Mouse (Mus musculus) intestine, embryonic 16.5 days (tissue): ENCODE results near the gene Nlrp1a. TPM values are rescaled to one million over a fixed set of nuclear protein-coding genes. Genes with fewer than 3 reads are reported as not detected.

ENCODE experiments used
- ATAC-seq: fragments of 200-750 bp; cut with Nextera tagmentation; 2 replicates; pipeline ENCODE4 v1.8.0; 2017; ENCODE audit warnings: moderate TSS enrichment, moderate library complexity
- H3K27ac ChIP-seq: fragments of 300-500 bp; sonication (generic); 2 replicates; pipeline ENCODE4 v1.5.1; 2014; ENCODE audit warnings: mild to moderate bottlenecking, low read length
- H3K27me3 ChIP-seq: fragments of 300-500 bp; sonication (generic); replicated peaks from 2 replicates; pipeline ENCODE4 v1.6.1; 2014; ENCODE audit warnings: low read length, control low read depth, mixed read lengths; ENCODE audit not compliant: control insufficient read depth, insufficient read depth
- H3K36me3 ChIP-seq: fragments of 300-500 bp; sonication (generic); 2 replicates; pipeline ENCODE4 v1.6.1; 2014; ENCODE audit warnings: low read length, control low read depth; ENCODE audit not compliant: control insufficient read depth, insufficient read depth
- H3K4me1 ChIP-seq: fragments of 300-500 bp; sonication (generic); 2 replicates; pipeline ENCODE4 v1.6.1; 2014; ENCODE audit warnings: low read length, control low read depth, mixed read lengths; ENCODE audit not compliant: control insufficient read depth, insufficient read depth
- H3K4me2 ChIP-seq: fragments of 300-500 bp; sonication (generic); 2 replicates; pipeline ENCODE4 v1.6.1; 2014; ENCODE audit warnings: low read depth, low read length, control low read depth
- H3K4me3 ChIP-seq: fragments of 300-500 bp; sonication (generic); 2 replicates; pipeline ENCODE4 v1.5.1; 2014; ENCODE audit warnings: mild to moderate bottlenecking, low read length
- H3K9ac ChIP-seq: fragments of 300-500 bp; sonication (generic); 2 replicates; pipeline ENCODE4 v1.6.1; 2014; ENCODE audit warnings: low read depth, low read length
- H3K9me3 ChIP-seq: fragments of 300-500 bp; sonication (generic); 2 replicates; pipeline ENCODE4 v1.6.1; 2016; ENCODE audit warnings: low read length, control low read depth; ENCODE audit not compliant: control insufficient read depth
- WGBS: fragments of 180-500 bp; shearing (Covaris S2); extraction: QIAGEN DNeasy Blood & Tissue Kit; methylation state at CpG from one replicate; pipeline ENCODE4 v1.1.7; 2014; 5-methylcytosine and 5-hydroxymethylcytosine counted together
- polyA plus RNA-seq: library from polyadenylated mRNA; unstranded; fragments of >200 nt; fragmentation: Nextera tagmentation; extraction: Ambion mirVana; gene quantifications from 2 replicates; pipeline ENCODE4 v1.2.1, GENCODE M21; 2015

The Nlrp1a gene
- 0.17 and 0.20 TPM in 2 replicates for polyA plus RNA-seq

DNA sequence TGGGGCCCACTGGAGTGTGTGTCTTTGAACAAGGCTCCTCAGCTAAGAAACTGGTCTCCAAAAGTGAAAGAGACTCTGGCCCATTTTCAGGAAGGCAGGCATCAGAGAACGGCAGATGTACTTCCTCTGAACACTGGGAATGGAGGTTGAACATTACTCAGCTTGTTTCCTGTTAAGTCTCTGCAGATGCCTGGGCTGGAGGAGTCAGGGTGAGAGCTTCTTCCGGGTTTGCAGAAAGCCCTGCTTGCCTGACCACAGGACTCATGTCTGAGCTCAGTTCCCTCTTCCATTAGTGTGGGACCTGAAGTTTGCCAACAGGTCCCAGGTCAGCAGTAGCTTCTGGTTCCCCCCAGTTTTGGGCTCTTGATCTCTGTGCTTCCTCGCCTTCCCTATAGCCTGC is at the start of gene Nlrp1a:
Nlrp1a (minus strand) TSS at position 44 of the 400 bp plus-strand sequence.
- Histone ChIP-seq H3K4me3 (no peak within 1 kb of the TSS), H3K4me2 (no peak within 1 kb of the TSS), H3K4me1 (no peaks in the 10 kb centered on the region), H3K27me3 (no peaks in the 10 kb centered on the region), H3K36me3 (no peaks in the 10 kb centered on the region), H3K27ac (no peak within 1 kb of the TSS), H3K9me3 (no peaks in the 10 kb centered on the region), H3K9ac (no peak within 1 kb of the TSS)
- no peak for ATAC-seq
- WGBS: 68% methylated on average over 3 of the region's 3 CpGs

DNA sequence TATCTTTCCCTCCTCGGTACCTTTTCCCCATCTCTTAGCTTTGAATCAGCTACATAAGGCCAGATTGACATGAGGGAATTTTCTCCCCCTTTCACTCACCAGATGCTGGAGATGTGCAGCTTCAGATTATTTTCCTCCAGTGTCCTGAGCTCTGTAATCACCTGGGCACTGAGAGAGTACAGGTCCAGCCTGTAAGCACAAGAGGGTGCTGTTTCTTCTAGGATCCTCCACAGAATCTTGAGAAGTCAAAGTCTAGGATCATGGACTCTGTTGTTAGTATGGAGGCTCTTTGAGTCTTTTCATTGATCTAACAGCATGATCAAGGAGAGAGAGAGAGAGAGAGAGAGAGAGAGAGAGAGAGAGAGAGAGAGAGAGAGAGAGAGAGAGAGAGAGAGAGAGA is 25.1 kb upstream of the Nlrp1a start:
- no peaks in the 10 kb centered on the region for H3K9me3 ChIP-seq
- 61% methylated on average over 1 of the region's 1 CpGs for WGBS
- no peaks in the 10 kb centered on the region for H3K27me3 ChIP-seq
- H3K4me1 ChIP-seq: no peaks in the 10 kb centered on the region
- H3K36me3 ChIP-seq: no peaks in the 10 kb centered on the region
- H3K4me3 ChIP-seq: no peak overlapping the region
- no peak overlapping the region for H3K27ac ChIP-seq
- no peak overlapping the region for H3K4me2 ChIP-seq
- no peak for ATAC-seq
- H3K9ac ChIP-seq: no peak overlapping the region

GRCm38 (mm10) chr11:71164139-71164538 is 19.6 kb upstream of the Nlrp1a start:
- Histone ChIP-seq H3K9me3 (no peaks in the 10 kb centered on the region), H3K27me3 (no peaks in the 10 kb centered on the region), H3K36me3 (no peaks in the 10 kb centered on the region), H3K4me1 (no peaks in the 10 kb centered on the region), H3K9ac (no peak overlapping the region), H3K27ac (no peak overlapping the region), H3K4me3 (no peak overlapping the region), H3K4me2 (no peak overlapping the region)
- WGBS: 45% methylated on average over 1 of the region's 1 CpGs
- ATAC-seq: no peak

DNA sequence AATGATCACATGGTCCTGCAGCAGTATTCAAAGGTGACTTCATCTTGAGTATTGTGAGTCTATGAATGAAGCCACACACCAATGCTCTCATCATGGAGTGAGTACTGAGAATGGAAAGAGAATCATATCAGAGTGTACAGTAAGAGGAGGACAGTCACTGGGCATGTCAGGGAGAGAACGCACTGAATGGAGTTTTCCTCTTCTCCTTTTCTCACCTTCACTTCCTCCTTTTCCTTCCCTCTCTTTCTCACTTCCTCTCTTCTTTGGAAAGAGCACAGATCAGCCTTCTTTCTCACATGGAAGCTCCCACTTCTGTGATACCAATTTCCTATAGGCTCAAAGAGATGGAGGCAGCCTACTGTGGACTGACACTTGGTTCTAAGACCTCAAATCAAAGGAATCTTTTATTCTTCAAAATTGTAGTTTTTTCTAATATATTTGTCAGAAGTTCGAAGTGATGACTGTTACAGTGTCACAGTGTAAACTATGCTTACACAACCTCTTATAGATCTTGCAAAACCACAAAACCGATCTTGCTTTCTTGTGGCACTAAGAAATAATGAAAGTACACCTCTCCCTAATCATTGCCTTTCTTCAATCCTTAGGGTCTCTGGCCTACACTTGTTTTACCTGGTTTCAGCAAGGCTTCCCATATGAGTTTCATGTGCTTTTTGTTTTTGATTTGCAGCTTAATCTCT is 15.1 kb upstream of the Nlrp1a start:
- H3K4me3 ChIP-seq: no peak overlapping the region
- H3K27ac ChIP-seq: no peak overlapping the region
- WGBS: 74% methylated on average over 3 of the region's 3 CpGs
- no peaks in the 10 kb centered on the region for H3K9me3 ChIP-seq
- H3K9ac ChIP-seq: no peak overlapping the region
- no peaks in the 10 kb centered on the region for H3K27me3 ChIP-seq
- ATAC-seq: no peak
- no peaks in the 10 kb centered on the region for H3K4me1 ChIP-seq
- H3K4me2 ChIP-seq: no peak overlapping the region
- no peaks in the 10 kb centered on the region for H3K36me3 ChIP-seq

DNA sequence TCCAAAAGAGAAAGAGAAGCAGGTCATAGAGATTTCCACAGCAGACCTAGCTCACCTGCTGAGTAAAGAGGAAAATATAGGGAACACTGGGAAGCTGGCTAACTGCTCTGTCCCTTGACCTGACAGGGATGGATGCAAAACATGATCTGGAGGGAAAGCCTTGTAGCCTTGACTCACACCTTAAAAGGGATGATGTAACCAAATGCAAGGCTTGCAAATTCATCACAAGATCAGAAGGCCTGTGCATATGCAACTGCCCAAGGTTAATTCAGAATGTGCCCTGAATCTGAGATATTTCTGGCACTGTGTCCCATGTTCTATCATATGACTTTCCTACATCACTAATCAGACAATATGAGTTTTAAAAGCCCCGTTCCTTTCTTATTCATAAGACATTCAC is 10.8 kb upstream of the Nlrp1a start:
- H3K9ac ChIP-seq: no peak overlapping the region
- no peak overlapping the region for H3K27ac ChIP-seq
- no peaks in the 10 kb centered on the region for H3K9me3 ChIP-seq
- H3K4me1 ChIP-seq: no peaks in the 10 kb centered on the region
- H3K4me3 ChIP-seq: no peak overlapping the region
- no peak overlapping the region for H3K4me2 ChIP-seq
- ATAC-seq: no peak
- H3K36me3 ChIP-seq: no peaks in the 10 kb centered on the region
- no peaks in the 10 kb centered on the region for H3K27me3 ChIP-seq
- WGBS: 79% methylated on average over 1 of the region's 1 CpGs

DNA sequence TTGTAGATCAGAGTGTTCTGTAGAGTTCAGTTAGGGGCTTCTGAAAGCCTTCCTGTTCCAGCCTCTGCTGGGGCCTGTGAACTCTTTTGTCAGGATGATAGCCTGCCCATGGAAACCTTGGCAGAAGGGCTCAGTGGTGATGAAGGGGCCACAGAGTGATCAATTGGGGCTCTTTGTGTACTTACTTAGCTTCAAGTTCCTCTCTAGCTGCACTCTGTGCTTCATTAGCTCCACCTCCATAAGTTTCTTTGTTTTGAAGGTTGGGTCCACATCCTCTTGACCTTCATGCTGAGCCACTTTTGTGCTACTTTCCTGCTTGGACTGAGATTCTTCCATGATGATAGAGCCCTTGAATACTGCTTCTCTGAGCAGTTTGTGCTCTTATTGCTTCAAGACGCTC is 2.5 kb downstream of the Nlrp1a start:
- H3K4me1 ChIP-seq: no peaks in the 10 kb centered on the region
- WGBS: 90% methylated on average over 1 of the region's 1 CpGs
- no peak overlapping the region for H3K4me3 ChIP-seq
- no peak overlapping the region for H3K27ac ChIP-seq
- no peak for ATAC-seq
- no peaks in the 10 kb centered on the region for H3K27me3 ChIP-seq
- no peaks in the 10 kb centered on the region for H3K9me3 ChIP-seq
- H3K36me3 ChIP-seq: no peaks in the 10 kb centered on the region
- H3K9ac ChIP-seq: no peak overlapping the region
- H3K4me2 ChIP-seq: no peak overlapping the region

- Histone ChIP-seq H3K36me3 (no peaks in the 10 kb centered on the region), H3K4me3 (no peak overlapping the region), H3K9me3 (no peaks in the 10 kb centered on the region), H3K4me1 (no peaks in the 10 kb centered on the region), H3K27me3 (no peaks in the 10 kb centered on the region), H3K4me2 (no peak overlapping the region), H3K9ac (no peak overlapping the region), H3K27ac (no peak overlapping the region)
- ATAC-seq: no peak
- 74% methylated on average over 2 of the region's 2 CpGs for WGBS
Measured at GRCm38 (mm10) chr11:71107128-71107527, 37.4 kb downstream of the Nlrp1a start.

- no peak overlapping the region for H3K27ac ChIP-seq
- H3K4me2 ChIP-seq: no peak overlapping the region
- no peaks in the 10 kb centered on the region for H3K4me1 ChIP-seq
- no peak overlapping the region for H3K4me3 ChIP-seq
- no peaks in the 10 kb centered on the region for H3K36me3 ChIP-seq
- no peak for ATAC-seq
- H3K9ac ChIP-seq: no peak overlapping the region
- H3K9me3 ChIP-seq: no peaks in the 10 kb centered on the region
- H3K27me3 ChIP-seq: no peaks in the 10 kb centered on the region
Measured at GRCm38 (mm10) chr11:71106261-71107021, 38.1 kb downstream of the Nlrp1a start.

- no peaks in the 10 kb centered on the region for H3K27me3 ChIP-seq
- no peak overlapping the region for H3K9ac ChIP-seq
- H3K4me3 ChIP-seq: no peak overlapping the region
- no peaks in the 10 kb centered on the region for H3K9me3 ChIP-seq
- H3K36me3 ChIP-seq: no peaks in the 10 kb centered on the region
- no peak for ATAC-seq
- H3K4me2 ChIP-seq: no peak overlapping the region
- no peaks in the 10 kb centered on the region for H3K4me1 ChIP-seq
- no peak overlapping the region for H3K27ac ChIP-seq
Measured at GRCm38 (mm10) chr11:71103931-71104330, 40.6 kb downstream of the Nlrp1a start.
